9 mouse cellular contexts compared by ENCODE assay signal in genomic region chr5:114568818-114569217, GRCm38 (mm10). TPM values are rescaled to one million over a fixed set of nuclear protein-coding genes. Genes with fewer than 3 reads are reported as not detected.
A peak's percentile ranks its signal among the peaks of the same experiment; 100 is the strongest.
DNase-seq lines count a peak whose midpoint lies in the region; ATAC-seq and TF ChIP-seq lines count a peak whose summit lies in the region.
"Had no signal": no experiment of that assay in that cellular context is flagged by ENCODE, and none has a peak within 500 bp of the region (broad histone marks: within the 10 kb centered on the region; RNA-seq: fewer than 3 reads in every experiment).

No protein-coding gene starts in this region.

- H3K27me3 ChIP-seq in erythroblast, embryonic 14.5 days (ENCODE audit: control insufficient read depth) = peaks cover 89% of the 10 kb centered on the region
- no peaks in the 10 kb centered on the region for H3K27me3 ChIP-seq in hindbrain, postnatal 0 days (ENCODE audit: insufficient read depth, low read length)

- peak overlapping the region; percentile 37 for H3K4me3 ChIP-seq in erythroblast, embryonic 14.5 days (replicated peaks)
- peak overlapping the region; percentile 84 for H3K4me3 ChIP-seq in hindbrain, postnatal 0 days (ENCODE audit: low read length)

- H3K36me3 ChIP-seq in erythroblast, embryonic 14.5 days (ENCODE audit: control insufficient read depth) = no peaks in the 10 kb centered on the region
- no peaks in the 10 kb centered on the region for H3K36me3 ChIP-seq in hindbrain, postnatal 0 days (ENCODE audit: insufficient read depth, low read length)

- peaks cover 8% of the 10 kb centered on the region for H3K9me3 ChIP-seq in erythroblast, embryonic 14.5 days (ENCODE audit: control insufficient read depth, low read length)
- no peaks in the 10 kb centered on the region for H3K9me3 ChIP-seq in hindbrain, postnatal 0 days (ENCODE audit: low read length)

- peak overlapping the region; percentile 65; the same call in 1 of the 2 replicates for H3K9ac ChIP-seq in hindbrain, postnatal 0 days (replicated peaks; ENCODE audit: low read length)

- 12% methylated on average over 5 of the region's 5 CpGs for whole genome bisulfite sequencing in hindbrain, postnatal 0 days

- H3K4me1 ChIP-seq in erythroblast, embryonic 14.5 days (ENCODE audit: control insufficient read depth) = peaks cover 24% of the 10 kb centered on the region
- H3K4me1 ChIP-seq in hindbrain, postnatal 0 days (ENCODE audit: insufficient read depth, low read length) = peaks cover 37% of the 10 kb centered on the region

- no peak overlapping the region for H3K27ac ChIP-seq in hindbrain, postnatal 0 days

- peak; percentile 80 to 88 for DNase-seq in adrenal gland, postnatal 36 days
- DNase-seq in hindbrain, postnatal 0 days (ENCODE audit: low spot score) = no peak
- peak; percentile 61 for DNase-seq in lung, postnatal 36 days
- DNase-seq in adipocyte (ENCODE audit: low spot score) = no peak
- DNase-seq in gastrocnemius, postnatal 4 days (ENCODE audit: low spot score in 2 of 2) = no peak
- no peak for DNase-seq in layer of hippocampus, adult 9-11 months

- H3K4me2 ChIP-seq in hindbrain, postnatal 0 days (ENCODE audit: low read depth, low read length) = peak overlapping the region; percentile 84

- TF ChIP-seq CTCF in hindbrain, postnatal 0 days (IDR thresholded peaks at IDR 0.05; ENCODE audit: low read depth) = no peak

- no peak for ATAC-seq in erythroblast, adult 5-6 weeks (replicated peaks; ENCODE audit: low FRiP score, poor library complexity, severe bottlenecking)
- no peak for ATAC-seq in hindbrain, postnatal 0 days

RNA-seq across cellular contexts. Expression of gene Fam222a, which starts 1.0 kb away (rescaled TPM):
- 0.02 and 0.16 TPM in 2 replicates for polyA plus RNA-seq in erythroblast, embryonic 14.5 days (2012)
- 1.2 TPM in 1 of 2 replicates, not detected in the other for total RNA-seq in erythroblast, adult 5-6 weeks (2015; ENCODE audit: low replicate concordance)
- total RNA-seq in erythroblast, adult 5-6 weeks (2017; ENCODE audit: low replicate concordance) = not detected in 2 replicates
- total RNA-seq in adrenal gland, postnatal 36 days (2021) = 100 to 1,000 TPM in 1 of 2 experiments, 10 to 100 TPM in 1; 52.1 to 118 TPM
- total RNA-seq in hindbrain, postnatal 0 days (2014; rRNA removed) = 11.7 and 15.1 TPM in 2 replicates
- polyA plus RNA-seq in hindbrain, postnatal 0 days (2015; fragmentation: Nextera tagmentation; extraction: Ambion mirVana) = 2.8 and 2.9 TPM in 2 replicates
- 1 to 10 TPM; 2.2 to 2.5 TPM for total RNA-seq in gastrocnemius, postnatal 4 days (2021)
- total RNA-seq: CH12.LX had no signal

Comparison
In these comparisons a context has a peak if more than half of its experiments do, and no peak if none do; other contexts are left out.
1. DNase-seq: peak in adrenal gland, postnatal 36 days (2 of 2) and lung, postnatal 36 days (single experiment); none in hindbrain, postnatal 0 days (single experiment), adipocyte (single experiment), gastrocnemius, postnatal 4 days (0 of 2) and layer of hippocampus, adult 9-11 months (single experiment).